Mouse (Mus musculus) natural killer cell, adult 2 months (primary cell): Measurements from ENCODE around the gene Mmp8.

ENCODE experiments used
- DNase-seq, 2 experiments: peaks; one replicate each; pipeline ENCODE4 v3.0.0; 2022; ENCODE audit warnings: low spot score in 2 of 2

Mmp8 gene

GRCm38 (mm10) chr9:7558221-7559017, at the start of gene Mmp8:
TSS of gene Mmp8 (plus strand) at chr9:7558456.
- no peak for DNase-seq

GRCm38 (mm10) chr9:7509619-7510233, 48.5 kb upstream of the Mmp8 start:
- DNase-seq, result no peak

GRCm38 (mm10) chr9:7517944-7518571, 40.2 kb upstream of the Mmp8 start:
- no peak for DNase-seq

GRCm38 (mm10) chr9:7526255-7526940, 31.9 kb upstream of the Mmp8 start:
- DNase-seq, result no peak

- no peak for DNase-seq
These were observed 15.5 kb upstream of the Mmp8 start for GRCm38 (mm10) chr9:7542763-7543162.

- no peak for DNase-seq
These were observed 13.3 kb upstream of the Mmp8 start for GRCm38 (mm10) chr9:7544923-7545457.

- no peak for DNase-seq
These were observed 12.8 kb upstream of the Mmp8 start for GRCm38 (mm10) chr9:7545471-7545870.

GRCm38 (mm10) chr9:7545920-7546319, 12.3 kb upstream of the Mmp8 start:
- no peak for DNase-seq

- no peak for DNase-seq
These were observed 6.3 kb upstream of the Mmp8 start for GRCm38 (mm10) chr9:7551943-7552342.

- DNase-seq, result no peak
These were observed 4.7 kb upstream of the Mmp8 start for GRCm38 (mm10) chr9:7553536-7553935.

- no peak for DNase-seq
These were observed 3.9 kb upstream of the Mmp8 start for GRCm38 (mm10) chr9:7554382-7554781.

- DNase-seq, result no peak
These were observed 1.8 kb downstream of the Mmp8 start for GRCm38 (mm10) chr9:7560026-7560425.

GRCm38 (mm10) chr9:7567376-7567775, 9.1 kb downstream of the Mmp8 start:
- DNase-seq, result peak in 1 of 2 experiments; percentile 3

GRCm38 (mm10) chr9:7567923-7568322, 9.7 kb downstream of the Mmp8 start:
- DNase-seq, result no peak

GRCm38 (mm10) chr9:7570485-7570884, 12.2 kb downstream of the Mmp8 start:
- no peak for DNase-seq

GRCm38 (mm10) chr9:7571162-7571561, 12.9 kb downstream of the Mmp8 start, which contains the start of gene Mmp27:
TSS of gene Mmp27 (plus strand) at chr9:7571396.
- DNase-seq, result no peak

- no peak for DNase-seq
These were observed 13.9 kb downstream of the Mmp8 start for GRCm38 (mm10) chr9:7572188-7572587.

GRCm38 (mm10) chr9:7572663-7573308, 14.5 kb downstream of the Mmp8 start:
- DNase-seq, result no peak

- DNase-seq, result no peak
These were observed 17.3 kb downstream of the Mmp8 start for GRCm38 (mm10) chr9:7575526-7575925.

GRCm38 (mm10) chr9:7577371-7577770, 19.1 kb downstream of the Mmp8 start:
- no peak for DNase-seq

- DNase-seq, result no peak
These were observed 31.8 kb downstream of the Mmp8 start for GRCm38 (mm10) chr9:7590063-7590462.
